Mouse (Mus musculus): ENCODE measurements at regions not wholly inside any gene's neighbourhood (a gene's known extent, or its start where the extent isn't known, plus 50 kb on each side); places are given as distances from the start of the nearest gene placed in this dataset.

DNA sequence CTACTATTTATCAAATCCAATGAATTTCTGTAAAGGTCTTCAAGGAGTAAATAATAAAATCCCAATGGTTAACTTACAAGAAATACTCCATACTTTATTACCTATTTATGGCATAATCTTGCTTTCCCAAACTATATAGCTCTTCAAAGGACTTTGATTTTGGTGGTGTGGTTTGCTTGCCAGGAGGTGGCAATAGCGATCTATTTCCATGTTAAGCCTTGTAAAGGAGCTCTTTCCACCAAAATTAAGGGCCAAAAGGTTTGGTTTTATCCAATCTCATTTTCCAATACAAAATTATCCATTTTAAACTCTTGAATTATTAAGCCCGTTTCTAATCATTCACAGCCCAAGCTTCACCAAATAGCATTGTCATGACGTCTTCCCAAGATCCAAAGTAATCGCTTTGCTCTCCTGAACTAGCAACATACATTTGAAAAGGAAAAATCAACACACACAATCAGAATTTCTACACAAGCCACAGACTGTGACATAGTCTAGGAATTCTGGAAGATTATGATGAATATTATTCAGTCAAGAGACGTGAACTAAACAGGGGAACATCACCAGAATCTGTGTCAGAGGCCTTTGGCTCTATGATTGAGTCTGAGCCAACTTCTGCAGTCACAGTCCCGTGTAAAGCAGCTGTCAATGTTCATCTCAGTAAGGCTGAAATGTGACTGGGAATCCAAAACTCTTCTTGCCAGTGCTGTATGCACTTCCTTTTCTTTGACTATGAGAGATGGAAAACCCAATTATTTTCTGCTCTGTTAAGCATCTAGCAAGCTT lies 986.9 kb downstream of the Tbl1xr1 start:
- H3K36me3 ChIP-seq = no peaks in the 10 kb centered on the region
- H3K27ac ChIP-seq = no peak overlapping the region
- no peaks in the 10 kb centered on the region for H3K27me3 ChIP-seq (replicated peaks)
- H3K9ac ChIP-seq = no peak overlapping the region
- no peak overlapping the region for H3K4me2 ChIP-seq (replicated peaks)
- no peaks in the 10 kb centered on the region for H3K9me3 ChIP-seq
- 77% methylated on average over 6 of the region's 6 CpGs for WGBS
- no peaks in the 10 kb centered on the region for H3K4me1 ChIP-seq
- ATAC-seq (ENCODE audit: low FRiP score, low read depth) = no peak
- no peak overlapping the region for H3K4me3 ChIP-seq

DNA sequence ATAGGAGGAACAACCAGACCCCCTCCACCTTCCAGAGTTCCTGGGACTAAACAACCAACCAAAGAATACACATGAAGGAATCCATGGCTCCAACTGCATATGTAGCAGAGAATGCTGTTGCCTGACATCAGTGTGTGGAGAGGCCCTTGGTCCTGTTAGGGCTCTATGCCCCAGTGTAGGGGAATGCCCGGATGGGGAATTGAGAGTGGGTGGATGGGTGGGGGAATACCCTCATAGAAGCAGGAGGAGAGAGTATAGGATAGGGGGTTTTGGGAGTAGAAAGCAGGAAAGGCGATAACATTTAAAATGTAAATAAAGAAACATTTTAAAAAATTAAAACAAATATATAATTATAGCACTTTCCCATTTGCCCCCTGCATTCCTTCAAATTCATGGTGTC lies 995.0 kb downstream of the Tbl1xr1 start:
- H3K27me3 ChIP-seq (replicated peaks) = no peaks in the 10 kb centered on the region
- no peak overlapping the region for H3K27ac ChIP-seq
- WGBS = 83% methylated on average over 2 of the region's 2 CpGs
- H3K4me3 ChIP-seq = no peak overlapping the region
- H3K9me3 ChIP-seq = no peaks in the 10 kb centered on the region
- H3K4me1 ChIP-seq = no peaks in the 10 kb centered on the region
- no peak overlapping the region for H3K4me2 ChIP-seq (replicated peaks)
- ATAC-seq (ENCODE audit: low FRiP score, low read depth) = no peak
- no peaks in the 10 kb centered on the region for H3K36me3 ChIP-seq
- H3K9ac ChIP-seq = no peak overlapping the region
